Mouse (Mus musculus) cerebellum, postnatal 10 days (tissue): ENCODE data around the gene Ablim1.
A peak's percentile ranks its signal among the peaks of the same experiment; 100 is the strongest.
"Not testable (repeated sequence)": the region's sequence is repeated elsewhere in the genome, so short reads cannot be mapped to it uniquely, and the experiment has no call there.

Experiments used
- DNase-seq, 2 experiments: peaks; one replicate each; pipeline ENCODE4 v3.0.0; 2021; ENCODE audit warnings: mixed read lengths in 2 of 2

Ablim1 gene

DNA sequence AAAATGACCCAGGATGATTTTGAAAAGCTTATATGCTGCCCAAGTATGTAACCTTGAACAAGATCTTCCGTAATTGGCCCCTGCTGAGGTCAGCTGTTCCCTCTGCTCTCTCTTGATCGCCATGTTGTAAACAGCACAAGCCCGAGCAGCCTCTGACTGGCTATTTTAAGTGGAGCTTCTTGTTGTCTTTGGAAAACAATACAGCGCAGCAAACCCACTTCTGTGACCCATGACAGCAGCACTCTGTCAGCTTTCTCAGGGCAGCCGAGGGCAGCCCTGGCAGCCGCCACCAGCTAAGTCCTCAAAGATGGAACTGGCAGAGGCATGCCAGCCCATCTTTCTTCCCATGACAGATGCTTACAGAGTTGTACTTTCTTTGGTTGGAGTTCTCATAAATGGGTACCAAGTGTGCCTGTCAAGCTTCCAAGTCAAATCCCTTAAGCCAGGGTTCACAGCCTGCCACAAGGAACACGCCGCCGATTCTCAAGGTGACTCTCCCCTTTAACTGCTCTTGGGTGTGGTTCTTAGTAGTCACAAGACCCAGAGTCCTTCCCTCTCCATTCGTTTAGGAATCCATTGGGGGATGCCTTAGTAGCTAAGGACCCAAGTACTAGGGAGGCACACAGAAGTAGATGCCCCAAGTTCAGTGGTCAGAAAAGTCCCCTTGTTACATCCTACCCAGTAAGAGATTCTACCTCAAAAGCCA, 172.8 kb downstream of the Ablim1 start:
- DNase-seq: no peak

DNA sequence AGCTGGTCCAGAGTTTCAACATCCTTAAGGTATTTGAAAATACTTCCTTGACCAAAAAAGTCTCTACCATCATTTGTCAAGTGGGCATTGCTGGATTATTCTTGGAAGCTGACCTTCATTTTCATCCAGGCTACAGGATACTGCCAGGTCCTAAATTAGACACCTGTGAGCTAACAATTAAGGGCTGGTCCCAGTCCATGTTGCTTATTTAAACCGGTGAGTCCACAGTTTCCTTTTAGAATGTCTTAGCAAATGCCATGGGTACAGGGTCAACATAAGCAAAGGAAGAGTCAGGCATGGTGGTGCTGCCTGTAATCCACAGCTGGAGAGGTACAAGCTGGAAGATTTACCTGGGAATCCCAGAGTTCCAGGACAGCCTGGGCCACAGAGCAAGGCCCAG, 173.8 kb downstream of the Ablim1 start:
- no peak for DNase-seq

DNA sequence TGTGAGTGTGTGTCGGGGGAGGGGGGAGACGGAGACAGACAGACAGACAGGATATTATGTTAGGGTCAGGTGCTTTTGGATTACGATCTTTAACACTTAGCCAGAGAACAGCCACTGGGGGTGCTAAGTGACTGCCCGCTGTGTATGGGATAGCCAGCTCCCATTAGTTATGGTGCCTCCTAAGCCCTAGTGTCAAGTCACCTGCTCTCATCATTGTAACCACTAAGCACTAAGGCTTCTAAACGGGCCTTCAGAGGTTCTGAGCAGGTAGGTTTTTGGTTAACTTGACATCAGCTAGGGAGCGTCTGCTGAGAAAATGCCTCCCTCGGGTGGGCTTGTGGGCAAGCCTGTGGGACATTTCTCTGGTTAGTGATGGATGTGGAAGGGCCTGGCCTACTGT, 174.6 kb downstream of the Ablim1 start:
- no peak for DNase-seq

DNA sequence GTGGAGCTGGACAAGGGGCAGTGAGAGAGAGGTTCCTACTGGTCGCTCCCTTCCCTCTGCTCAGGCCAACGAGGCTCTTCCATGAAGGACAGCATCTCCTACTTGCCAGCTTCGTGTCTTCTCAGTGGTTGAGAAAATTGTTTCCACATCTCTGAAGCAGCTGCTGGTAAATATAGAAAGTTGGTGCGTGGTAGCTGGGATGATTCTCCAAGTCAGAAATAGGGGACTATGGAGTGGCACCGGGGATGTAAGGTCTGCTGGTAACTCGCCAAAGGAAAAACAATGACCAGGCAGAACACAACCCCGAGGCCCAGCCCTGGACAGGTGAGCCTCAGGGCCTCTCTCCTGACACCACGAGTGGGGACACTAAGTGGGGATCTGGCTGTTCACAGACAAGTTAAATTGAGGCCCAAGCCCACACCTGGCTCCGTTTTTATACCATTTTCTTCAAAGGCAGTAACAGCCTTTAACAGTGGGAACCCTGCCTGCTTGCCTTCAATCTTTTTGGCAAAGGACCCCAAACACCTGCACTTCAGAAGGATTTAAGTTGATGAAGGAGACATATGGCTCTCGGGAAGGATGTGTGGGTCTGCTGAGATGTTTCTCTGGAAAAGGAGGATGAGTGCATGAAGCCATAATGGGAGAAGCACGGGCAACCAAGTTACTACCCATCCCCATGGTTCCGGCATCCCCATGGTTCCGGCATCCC, 175.7 kb downstream of the Ablim1 start:
- DNase-seq: no peak

DNA sequence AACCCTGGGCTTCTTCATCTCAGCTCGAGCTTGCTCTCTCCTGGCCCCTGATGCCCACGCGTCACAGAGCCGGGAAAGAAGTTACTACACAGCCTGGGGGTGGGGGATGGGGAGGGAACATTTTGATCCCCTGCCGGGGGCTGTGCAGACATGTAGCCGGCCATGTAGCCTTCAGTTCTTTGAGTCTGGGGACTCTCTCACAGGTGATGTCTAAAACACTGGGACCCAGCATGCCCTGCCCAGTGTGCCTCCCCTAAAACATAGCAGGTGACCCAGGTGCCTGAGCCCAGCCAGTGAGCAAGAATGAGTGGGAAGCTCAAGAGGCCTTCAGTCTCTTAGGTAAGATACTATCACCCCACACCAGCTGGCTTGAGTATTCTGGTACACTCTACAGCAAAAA, 176.2 kb downstream of the Ablim1 start:
- DNase-seq: peak in 1 of 2 experiments; percentile 41

DNA sequence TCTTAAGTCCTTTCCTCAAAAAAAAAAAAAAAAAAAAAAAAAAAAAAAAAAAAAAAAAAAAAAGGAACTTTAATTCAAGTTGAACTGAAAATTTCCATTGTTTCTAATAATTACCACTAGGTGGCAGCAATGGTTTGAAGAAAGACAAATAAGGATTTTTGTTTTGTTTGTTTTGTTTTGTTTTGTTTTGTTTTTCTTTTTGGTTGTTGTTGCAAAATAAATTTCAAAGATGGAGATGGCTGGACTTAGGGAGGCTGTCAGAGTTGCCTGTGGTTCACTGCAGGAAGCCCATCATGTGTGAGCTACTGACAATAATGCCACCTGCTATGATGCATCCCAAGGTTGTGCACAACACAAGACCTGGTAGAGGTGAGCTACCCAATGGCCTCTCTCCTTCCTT, 176.7 kb downstream of the Ablim1 start:
- DNase-seq: peak in 1 of 2 experiments; percentile 56

DNA sequence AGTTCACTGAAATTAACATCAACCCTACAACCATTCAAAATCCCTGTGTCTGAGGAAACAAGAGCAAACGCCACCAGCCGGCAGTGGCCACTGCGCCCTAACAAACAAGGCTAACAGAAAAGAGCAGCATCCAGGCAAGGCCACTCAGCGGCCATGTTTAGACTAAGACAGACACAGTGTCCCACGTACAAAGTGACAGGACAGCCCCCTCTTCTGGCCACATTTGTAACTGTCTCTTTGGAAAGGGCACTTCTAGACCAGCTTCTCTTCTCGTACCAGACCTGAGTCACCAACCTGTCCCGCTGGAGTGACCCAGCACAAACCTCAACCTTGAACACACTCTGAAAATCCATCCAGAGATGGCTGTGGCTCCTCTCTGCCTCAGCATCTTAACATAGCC, 178.5 kb downstream of the Ablim1 start:
- DNase-seq: peak; percentile 90 to 94

DNA sequence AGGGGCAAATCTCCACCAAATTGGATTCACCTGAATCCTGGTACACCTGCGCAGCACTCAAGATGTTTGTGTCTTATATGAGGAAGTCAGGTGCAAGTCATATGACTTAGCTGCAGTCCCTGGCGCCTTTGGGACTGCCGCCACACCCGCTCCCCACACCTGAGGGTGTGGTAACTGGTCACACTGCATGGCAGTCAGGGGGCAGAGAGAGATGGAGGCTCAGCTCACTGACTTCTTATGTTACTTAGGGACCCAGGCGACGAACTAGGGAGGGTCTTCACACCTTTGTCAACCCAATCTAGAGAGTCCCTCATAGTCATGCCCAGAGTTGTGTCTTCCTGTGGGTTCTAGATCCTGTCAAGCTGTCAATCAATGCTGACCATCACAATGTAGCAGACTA, 179.1 kb downstream of the Ablim1 start:
- not testable (repeated sequence) for DNase-seq

DNA sequence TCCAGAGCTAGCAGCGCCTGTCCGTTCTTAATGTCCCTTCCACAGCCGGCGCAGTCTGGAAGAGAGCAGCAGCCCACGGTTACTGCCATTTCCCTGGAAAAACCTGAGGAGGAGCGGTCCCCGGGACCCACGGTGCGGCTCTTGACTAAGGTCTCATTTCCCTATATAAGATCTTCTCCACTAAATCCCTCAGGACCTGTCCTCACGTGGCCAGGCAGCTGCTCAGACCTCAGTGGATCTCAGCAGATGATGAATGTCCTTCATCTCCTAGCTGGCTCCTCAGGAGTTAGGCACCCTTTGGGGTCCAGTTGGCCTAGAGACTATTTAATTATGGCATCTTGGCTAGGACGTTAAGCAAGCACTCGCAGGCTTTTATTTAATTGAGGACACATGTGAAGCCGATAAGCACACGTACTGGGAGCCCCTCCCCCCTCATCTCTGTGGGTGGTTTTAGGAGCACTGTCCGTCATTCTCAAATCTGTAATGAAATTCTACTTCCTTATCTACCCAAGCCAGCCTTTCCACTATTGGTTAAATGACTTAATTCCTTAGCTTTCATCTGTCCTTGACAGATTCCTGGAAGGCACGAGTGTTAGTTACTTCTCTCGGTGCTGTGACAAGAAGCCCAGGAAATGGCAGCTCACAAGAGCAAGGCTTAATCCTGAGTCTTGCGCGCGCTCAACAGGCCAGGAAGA, 179.9 kb downstream of the Ablim1 start:
- no peak for DNase-seq

DNA sequence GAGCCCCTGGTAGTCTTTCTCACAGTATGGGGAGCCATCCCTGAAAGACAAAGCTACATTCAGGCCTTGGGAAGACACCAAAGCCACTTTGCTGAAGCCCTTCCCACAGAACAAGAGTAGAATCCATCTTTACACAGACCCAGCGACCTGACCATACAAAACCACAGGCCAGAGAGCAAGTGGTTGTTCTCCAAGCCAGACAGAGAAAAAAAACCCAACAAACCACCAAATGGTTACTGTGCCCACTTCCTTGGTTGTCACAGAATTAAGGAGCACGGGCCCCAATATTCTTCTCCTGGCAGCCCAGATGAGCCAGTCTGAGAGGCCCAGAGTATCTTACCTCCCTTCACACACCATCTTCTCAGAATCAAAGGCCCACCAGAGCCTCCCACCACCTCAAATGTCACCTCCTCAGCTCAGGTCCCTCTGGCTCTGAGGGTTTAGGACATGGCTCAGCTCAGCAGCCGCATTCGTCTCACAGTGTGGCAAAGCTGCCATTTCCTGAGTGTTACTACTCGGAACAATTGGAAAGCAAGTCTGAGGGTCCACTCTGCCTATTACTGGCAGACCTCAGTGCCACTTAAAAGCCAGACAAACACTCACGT, 181.7 kb downstream of the Ablim1 start:
- no peak for DNase-seq

DNA sequence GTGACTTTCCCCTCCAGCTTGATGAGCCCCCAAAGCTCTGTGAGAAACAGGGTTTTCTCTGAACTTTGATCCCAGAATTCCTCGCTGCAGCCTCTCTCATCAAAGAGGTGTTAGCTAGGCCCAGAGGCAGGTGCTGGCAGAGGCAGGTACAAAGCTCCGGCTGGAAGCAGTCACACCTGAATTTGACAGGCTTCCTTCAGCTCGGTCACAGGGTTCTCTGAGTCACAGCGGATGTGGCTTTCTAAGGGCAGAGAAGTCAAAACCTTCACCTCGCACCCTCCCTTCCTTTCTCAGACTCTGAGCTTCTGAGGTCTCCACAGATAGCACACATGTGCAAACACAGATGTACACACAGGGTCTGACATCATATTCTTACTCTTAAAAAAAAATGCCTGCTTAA, 182.4 kb downstream of the Ablim1 start:
- no peak for DNase-seq

DNA sequence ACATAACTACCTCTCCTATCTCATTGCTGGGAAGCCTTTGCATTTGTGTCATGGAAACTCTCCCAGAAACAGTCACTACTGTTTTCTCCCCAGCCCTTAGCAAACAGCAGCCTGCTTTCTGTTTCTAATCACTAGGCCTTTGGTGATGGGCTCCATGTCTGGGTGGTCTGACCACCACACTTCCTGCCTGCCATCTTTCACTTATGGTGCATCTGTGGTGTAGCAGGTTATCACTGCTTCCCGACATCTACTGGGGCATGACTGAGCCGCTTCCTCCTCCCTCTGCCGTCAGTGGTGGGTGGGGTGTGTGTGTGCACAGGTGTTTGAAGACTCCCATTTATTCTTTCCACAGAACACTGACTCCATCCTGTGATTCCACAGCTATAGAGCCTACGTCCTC, 183.4 kb downstream of the Ablim1 start:
- no peak for DNase-seq

DNA sequence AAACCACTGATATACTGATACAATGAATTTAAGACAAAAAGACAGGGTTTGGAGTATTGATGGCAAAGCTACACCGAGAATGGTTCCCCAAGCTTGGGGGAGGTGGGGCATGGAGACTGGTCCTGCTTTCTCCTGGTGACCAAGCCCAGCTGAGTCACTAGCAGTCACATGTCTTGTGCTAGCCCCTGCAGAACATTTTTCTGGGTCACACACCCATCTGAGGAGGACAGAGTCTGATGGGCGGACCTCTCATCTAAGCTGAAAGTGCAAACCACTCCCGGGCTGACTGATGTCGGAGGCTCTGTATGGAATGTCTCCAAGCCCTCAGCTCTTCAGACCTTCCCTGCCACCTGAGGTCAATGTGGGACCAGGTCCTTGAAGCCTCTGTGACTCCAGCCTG, 184.1 kb downstream of the Ablim1 start:
- no peak for DNase-seq

DNA sequence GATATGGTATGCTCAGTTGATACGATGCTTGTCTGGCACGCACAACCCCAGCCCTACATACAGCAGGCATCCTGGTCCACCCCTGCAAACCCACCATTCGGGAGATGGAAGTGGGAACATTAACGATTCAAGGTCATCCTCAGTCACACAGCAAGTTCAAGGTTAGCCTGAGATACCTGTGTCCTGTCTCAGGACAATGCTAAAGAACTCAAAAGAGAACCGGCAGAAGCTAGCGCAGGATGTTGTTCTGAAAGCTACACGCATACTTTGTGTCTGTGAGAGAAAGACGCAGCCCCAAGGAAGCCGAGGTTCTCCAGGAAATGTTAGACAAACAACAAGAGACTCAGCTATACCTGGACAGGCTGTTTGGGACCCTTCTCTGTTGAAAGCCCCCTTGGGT, 185.0 kb downstream of the Ablim1 start:
- no peak for DNase-seq

DNA sequence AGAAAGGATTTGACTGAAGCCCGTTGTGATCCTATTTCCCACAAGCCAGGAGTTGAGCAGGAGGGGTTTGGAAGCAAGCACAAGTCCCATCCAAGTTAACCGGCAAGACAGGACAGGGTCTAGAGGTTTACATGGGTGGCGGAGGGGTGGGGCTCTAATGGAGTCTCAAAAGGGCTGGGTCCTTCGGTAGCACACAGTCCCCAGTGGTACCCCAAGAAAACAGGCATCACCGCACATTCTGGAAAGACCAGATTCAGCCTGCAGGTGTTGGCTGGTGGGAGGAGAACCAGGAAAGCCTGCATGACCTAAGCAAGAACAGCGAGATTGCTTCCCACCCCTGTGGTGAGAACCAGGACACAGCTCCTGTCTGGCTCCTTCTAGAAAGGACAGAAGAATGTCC, 186.7 kb downstream of the Ablim1 start:
- no peak for DNase-seq

DNA sequence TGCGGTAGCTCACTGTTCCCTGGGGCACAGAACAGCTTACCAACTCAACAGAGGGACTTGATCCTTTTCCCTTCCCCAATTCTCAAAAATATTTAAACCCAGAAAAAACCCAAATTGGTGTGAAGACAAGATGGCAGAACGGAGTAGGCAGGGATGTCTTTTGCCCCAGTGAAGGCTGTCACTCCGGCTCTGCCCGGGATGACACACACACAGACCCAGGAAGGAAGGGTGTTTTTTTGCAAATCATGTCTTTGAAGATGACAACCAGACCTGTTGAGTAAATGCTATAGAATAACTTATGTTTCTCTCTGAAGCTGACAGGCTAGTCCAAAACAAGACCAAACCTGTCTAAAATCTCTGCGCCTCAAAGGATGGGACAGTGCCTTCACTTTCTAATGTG, 187.2 kb downstream of the Ablim1 start:
- DNase-seq: no peak

DNA sequence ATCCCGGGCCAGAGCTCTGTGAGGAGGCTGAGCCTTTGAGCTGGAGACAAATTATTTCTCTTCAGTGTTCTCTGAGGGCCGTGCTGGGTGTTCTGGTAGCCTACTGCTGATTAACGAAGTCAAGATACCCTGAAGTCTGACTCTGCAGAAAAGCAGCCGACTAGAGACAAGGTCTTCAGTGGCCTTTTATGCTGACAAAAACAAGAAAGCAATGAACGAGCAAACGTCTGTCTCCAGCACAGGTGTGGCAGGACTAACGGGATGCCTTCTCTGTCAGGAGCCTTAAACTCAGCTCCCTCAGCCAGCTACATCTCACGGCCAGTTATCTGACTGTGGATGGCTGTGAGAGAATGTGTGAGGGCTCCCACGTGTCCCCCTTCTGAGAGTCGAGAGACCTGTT, 187.8 kb downstream of the Ablim1 start:
- no peak for DNase-seq

DNA sequence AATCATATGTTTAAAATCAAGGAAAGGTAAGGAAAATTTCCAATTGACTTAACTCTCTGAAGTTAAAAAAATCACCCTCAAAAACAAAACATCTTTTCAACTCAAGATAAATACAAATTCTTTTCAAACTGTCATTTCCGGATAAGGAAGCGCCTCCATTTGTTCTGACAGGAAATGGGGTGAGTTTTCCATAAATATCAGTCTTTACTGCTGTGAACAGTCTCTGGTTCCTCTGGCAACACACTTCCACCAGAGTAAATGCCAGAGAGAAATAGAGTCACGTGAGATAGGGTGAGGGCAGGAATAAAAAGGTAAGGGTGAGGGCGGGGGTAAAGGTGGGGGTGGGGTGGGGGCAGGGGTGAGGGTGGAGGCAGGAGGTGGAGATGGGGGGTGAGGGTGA, 189.8 kb downstream of the Ablim1 start:
- no peak for DNase-seq

DNA sequence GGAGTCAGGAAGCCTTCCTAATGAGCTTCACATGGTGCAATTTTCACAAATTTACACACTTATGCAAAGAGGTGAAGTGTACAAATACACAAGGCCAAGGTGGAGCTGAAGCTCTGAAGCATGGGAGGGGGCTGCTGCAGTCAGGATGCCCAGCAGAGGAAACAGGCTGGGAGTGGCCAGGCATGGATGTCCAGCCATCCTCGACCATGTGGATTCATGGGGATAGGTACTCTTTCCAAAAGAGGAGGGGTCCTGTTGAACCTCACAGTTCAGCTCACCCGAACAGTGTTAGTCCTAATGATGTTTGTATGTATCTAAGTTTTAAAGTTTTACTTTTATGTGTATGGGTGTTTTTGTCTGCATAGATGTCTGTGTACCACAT, 190.6 kb downstream of the Ablim1 start:
- DNase-seq: no peak

DNA sequence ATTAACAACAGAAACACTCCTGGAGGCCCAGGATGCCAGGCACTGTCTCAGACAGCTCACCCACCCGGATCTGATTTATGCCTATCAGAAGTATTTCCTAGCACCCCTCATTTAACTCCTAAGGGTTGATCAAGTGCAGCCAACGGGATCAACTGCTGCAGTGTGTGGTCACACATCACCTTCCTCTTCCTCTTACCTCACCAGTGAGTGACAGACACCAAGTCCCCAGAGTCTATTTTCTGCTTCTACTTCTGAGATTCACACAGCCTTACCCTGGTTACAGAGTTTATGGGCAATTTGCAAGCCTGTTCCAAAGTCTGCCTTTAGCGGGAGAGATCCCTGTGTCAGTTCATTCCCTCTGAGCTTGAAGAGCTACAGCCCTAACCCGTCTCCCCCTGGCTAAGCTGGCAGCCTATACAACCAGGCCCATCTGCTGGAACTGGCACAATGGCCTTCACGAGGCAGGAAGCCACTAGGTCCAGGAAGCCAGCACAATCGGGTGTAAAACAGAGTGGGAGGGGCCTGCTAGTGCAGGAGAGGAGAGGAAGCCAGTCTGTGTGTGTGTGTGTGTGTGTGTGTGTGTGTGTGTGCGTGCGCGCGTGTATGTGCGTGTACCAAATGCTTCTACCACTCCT, 191.1 kb downstream of the Ablim1 start:
- peak; percentile 93 to 95 for DNase-seq

DNA sequence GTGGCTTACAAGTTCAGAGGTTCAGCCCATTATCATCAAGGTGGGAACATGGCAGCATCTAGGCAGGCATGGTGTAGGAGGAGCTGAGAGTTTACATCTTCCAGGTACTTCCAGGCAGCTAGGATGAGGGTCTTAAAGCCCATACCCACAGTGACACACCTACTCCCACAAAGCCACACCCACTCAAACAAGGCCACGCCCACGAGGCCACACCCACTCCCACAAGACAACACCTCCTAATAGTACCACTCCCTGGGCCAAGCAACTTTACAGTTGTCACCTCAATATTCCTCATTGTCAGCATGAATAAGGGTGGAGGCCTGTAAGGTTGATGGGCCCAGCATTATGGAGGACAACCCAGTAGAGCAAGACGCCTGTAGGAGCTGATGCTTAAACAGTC, 192.5 kb downstream of the Ablim1 start:
- DNase-seq: no peak

DNA sequence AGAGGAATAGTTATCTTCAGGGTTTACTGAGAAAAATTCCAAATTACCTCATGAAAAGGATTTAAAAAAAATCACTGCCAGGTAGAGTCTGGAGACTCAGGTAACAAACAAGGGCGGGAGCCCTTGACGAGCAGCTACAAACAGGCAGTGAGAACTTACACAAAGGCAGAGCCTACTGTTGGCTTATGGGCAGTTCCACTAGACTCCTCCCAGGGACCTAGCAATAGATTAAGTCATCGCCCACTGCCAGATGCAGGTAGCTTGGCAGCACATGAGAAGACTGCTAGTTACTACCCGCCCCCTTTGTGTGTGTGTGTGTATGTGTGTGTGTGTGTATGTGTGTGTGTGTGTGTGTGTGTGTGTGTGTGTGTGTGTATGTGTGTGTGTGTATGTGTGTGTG, 193.7 kb downstream of the Ablim1 start:
- DNase-seq: no peak

DNA sequence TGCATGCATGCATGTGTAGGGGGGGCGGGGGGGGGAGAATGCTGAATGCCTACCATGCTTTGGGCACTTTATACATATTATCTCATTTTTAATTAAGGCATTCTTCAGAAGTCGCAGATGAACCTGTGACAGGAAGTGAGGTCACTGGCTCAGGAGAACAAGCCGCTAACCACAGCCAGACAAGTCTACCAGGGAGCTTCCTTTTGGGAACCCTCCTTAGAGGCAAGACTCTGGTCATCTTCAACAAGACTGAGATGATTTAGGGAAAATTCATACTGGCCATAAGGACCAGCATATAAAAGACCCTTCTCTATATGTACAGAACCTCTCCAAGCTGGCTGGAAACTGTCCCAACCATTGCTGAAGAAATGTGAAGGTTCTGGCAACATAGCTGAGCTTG, 195.1 kb downstream of the Ablim1 start:
- DNase-seq: no peak
